Mouse (Mus musculus) ovary, postnatal 14 days (tissue): ENCODE measurements around the gene Paqr4.
A peak's percentile ranks its signal among the peaks of the same experiment; 100 is the strongest.

ENCODE experiments used
- DNase-seq: peaks from one replicate; pipeline ENCODE4 v3.0.0; 2022; ENCODE audit warnings: low spot score

Paqr4 gene

GRCm38 (mm10) chr17:23748631-23749391 lies 8.1 kb upstream of the Paqr4 start:
- peak; percentile 68 for DNase-seq

- no peak for DNase-seq
Observed at GRCm38 (mm10) chr17:23748026-23748425, 7.4 kb upstream of the Paqr4 start.

DNA sequence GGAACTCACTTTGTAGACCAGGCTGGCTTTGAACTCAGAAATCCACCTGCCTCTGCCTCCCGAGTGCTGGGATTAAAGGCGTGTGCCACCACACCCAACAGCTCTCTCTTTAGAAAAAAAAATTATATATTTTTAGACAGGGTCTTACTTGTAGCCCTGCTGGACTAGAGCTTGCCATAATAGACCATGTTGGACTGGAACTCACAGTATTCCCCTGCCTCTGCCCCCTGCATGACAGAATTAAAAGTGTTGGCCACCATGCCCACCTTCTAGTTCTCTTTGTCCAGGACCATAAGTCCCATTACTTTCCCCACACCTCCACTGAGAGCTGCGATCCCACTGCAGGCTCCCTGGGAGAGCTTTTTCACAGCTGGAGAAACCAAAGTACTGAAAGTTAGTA lies 6.8 kb upstream of the Paqr4 start:
- no peak for DNase-seq

- DNase-seq: no peak
Observed at GRCm38 (mm10) chr17:23746767-23747166, 6.1 kb upstream of the Paqr4 start.

DNA sequence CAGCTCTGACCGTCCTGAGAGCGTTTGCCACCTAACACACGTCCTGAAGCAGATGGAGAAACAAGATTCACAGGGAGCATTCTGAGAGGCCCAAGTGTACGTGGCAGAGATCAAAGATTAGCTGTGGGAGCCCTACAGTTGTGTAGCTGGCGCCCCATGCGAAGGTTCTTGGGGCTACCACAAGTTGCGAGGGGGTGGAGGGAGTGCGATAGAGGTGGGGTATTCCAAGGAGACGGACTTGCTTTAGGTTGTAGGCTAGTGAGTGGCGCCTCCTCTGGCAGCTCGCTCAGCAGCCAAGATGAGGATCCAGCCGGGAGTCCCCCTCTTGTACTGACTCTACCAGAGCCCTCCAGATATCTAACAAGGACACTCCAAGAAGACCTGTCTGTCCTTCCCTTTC lies 5.6 kb upstream of the Paqr4 start:
- DNase-seq: no peak

- no peak for DNase-seq
Observed at GRCm38 (mm10) chr17:23745301-23746251, 4.9 kb upstream of the Paqr4 start, which contains the start of gene Kremen2. Gene Kremen2 (minus strand): TSS chr17:23745833.

GRCm38 (mm10) chr17:23744651-23745050 lies 4.0 kb upstream of the Paqr4 start:
- no peak for DNase-seq

- DNase-seq: no peak
Observed at GRCm38 (mm10) chr17:23744076-23744475, 3.4 kb upstream of the Paqr4 start.

GRCm38 (mm10) chr17:23742941-23743340 lies 2.3 kb upstream of the Paqr4 start:
- DNase-seq: no peak

GRCm38 (mm10) chr17:23742210-23742793 lies 1.6 kb upstream of the Paqr4 start:
- no peak for DNase-seq

DNA sequence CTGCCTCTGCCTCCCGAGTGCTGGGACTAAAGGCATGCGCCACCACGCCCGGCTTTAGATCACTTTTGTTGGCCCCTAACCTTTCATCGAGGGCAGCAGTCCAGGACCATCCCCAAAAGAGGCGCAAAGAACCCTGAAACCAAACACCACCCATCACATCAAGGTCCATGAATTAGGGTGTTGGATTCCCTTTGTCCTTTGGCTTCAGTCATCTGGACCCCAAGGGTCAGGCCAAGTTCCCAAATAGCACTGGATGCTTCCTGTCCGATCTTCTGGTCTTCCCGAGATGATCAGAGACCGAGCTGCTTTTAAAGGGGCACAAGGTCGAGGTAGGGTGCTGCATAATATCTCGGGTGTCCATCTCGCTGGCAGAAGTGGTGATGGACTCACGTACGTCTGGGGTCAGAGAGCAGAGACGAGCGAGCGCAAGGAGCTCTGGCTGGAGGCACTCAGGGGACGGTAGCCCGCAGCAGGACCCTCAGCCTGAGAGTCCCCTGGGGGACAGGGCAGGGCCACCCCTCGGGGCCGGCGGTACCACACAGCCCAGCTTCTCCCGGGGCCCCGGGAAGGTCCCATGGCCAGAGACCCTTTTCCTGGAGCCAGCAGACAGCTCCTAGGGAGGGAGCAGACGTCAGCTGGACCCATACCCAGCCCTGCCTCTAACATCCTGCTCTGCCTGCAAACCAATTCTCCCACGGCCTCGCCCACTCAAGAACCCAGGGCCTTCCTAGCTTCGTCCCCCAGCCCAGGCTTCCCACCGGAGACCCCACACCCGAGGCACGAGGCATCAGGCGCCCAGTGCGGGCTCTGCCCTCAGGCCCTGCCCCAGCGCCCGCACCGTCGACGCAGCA lies 917 bp upstream of the Paqr4 start:
- no peak for DNase-seq

DNA sequence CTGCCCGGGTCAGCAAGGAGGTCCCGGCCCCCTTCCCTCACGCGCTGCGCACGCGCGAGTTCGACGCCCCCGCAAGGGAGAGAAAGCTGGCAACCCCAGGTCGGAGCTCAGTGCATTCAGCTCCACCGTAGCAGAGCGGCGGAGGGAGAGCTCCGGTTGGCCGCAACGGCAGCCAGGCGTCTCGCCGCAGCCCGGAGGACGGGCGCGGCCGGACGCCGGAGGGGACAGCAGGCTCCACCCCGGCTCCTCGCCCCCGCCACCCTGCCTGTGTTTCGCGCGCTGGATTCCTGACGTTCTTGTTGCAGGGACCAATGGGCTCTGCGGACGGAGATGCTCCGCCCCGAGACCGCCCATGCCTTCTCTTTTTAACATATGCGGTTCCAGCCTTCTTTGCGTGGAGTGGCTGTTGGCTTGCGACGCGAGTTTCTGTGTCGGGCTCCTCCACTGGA lies 507 bp downstream of the Paqr4 start:
- peak; percentile 65 for DNase-seq

GRCm38 (mm10) chr17:23739202-23740135 lies 1.2 kb downstream of the Paqr4 start:
- no peak for DNase-seq

DNA sequence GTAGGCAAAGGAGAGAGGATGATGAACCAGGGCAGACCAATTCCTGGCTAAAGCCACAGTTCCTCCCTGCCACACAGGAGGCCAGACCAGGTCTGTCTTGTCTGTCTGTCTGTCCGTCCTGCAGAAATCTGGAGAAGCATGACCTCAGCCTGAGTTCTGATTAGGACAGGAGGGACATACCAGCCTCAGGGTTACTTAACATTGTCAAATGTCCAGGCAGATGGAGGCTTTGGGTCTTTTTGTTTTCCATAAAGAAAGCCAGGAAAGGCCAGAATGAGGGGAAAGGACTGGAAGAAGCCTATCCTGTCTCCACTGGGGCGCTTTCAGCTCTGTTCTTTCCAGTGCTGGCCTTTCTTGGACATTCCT lies 1.8 kb downstream of the Paqr4 start:
- DNase-seq: no peak

GRCm38 (mm10) chr17:23737493-23738445 lies 2.9 kb downstream of the Paqr4 start:
- DNase-seq: no peak

DNA sequence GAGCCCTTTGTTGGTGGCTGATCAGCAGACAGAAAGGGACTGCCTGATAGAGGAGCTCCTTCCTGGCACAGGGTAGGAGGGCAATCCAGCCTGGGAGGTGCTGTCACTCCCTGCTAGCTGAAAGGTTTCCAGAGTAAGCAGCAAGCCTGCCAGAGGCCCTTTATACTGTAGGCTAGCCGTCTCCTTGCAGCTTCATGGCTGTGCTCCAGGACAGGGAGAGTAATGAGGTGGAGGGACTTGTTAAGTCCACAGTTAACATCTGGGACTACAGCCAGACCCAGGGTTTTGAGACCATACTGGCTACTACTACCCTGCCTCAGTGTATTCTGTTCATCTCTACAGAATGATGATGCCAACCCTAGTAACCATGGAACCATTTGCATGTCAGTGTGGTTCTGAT lies 6.3 kb downstream of the Paqr4 start:
- DNase-seq: no peak

DNA sequence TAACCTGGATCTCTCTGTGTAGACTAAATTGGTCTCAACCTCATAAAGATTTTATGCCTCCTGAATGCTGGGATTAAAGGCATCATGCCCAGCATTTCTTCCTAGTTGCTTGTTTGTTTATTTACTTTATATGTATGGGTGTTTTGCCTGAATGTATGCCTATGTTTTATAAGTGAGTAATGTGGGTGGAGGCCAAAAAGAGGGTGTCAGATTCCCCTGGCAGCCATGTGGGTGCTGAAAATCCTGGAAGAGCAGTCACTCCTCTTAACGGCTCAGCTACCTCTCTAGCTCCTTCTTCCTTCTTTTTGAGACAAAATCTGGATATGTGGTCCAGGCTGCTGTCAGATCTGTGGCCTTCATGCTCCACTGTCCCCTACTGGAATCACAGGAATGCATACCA lies 10.2 kb downstream of the Paqr4 start:
- DNase-seq: no peak

GRCm38 (mm10) chr17:23726758-23727142 lies 13.9 kb downstream of the Paqr4 start:
- DNase-seq: no peak

- peak; percentile 93 for DNase-seq
Observed at GRCm38 (mm10) chr17:23725999-23726757, 14.5 kb downstream of the Paqr4 start, which contains the start of gene Pkmyt1. Gene Pkmyt1 (plus strand): TSS chr17:23726336.
